Mouse (Mus musculus) stomach, postnatal 0 days (tissue): Measurements from ENCODE around the gene Mrtfa.

Source experiments
- CTCF ChIP-seq: IDR thresholded peaks from 2 replicates; pipeline ENCODE4 v1.5.1; 2016; ENCODE audit warnings: antibody characterized with exemption, low read depth, mild to moderate bottlenecking, moderate library complexity
- EP300 ChIP-seq: optimal IDR thresholded peaks from 2 replicates; pipeline ENCODE3; 2016; ENCODE audit warnings: antibody characterized with exemption

- TF ChIP-seq CTCF (no peak), EP300 (no peak)
Measured at GRCm38 (mm10) chr15:81047497-81047896, 143.1 kb downstream of the Mrtfa start.
